ENCODE assay signal across 9 mouse cellular contexts in the genomic region with DNA sequence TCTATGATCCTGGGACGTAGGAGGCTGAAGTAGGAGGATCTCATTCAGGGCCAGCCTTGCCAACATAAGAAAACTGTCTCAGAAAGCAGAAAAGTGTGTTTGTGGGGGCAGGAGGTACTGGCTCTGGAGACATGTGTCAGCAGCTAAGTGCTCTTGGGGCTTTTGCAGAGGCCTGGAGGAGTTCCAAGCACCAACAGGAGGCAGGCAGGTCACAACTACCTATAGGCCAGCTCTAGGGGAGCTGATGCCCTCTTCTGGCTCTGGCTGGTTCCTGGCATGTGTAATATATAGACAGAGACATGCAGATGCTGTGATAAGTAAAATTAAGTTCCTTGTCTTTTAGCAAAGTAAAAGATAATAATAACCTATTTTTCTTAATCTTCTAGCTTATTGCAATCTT.
DNase-seq lines count a peak whose midpoint lies in the region; ATAC-seq and TF ChIP-seq lines count a peak whose summit lies in the region.
"Had no signal": no experiment of that assay in that cellular context is flagged by ENCODE, and none has a peak within 500 bp of the region (broad histone marks: within the 10 kb centered on the region; RNA-seq: fewer than 3 reads in every experiment).

No protein-coding gene starts in this region.

- no peak overlapping the region for H3K27ac ChIP-seq in forebrain, embryonic 14.5 days (ENCODE audit: low read depth, low read length)
- H3K27ac ChIP-seq: hindbrain, embryonic 15.5 days had no signal

- 0 out of 2 replicates have a peak, but pooled peaks cover 7% of the 10 kb centered on the region for H3K36me3 ChIP-seq in forebrain, embryonic 14.5 days (ENCODE audit: control insufficient read depth, insufficient read depth, low read length)
- H3K36me3 ChIP-seq: hindbrain, embryonic 15.5 days had no signal

- DNase-seq in layer of hippocampus, adult 9-11 months = peak; percentile 42
- no peak for DNase-seq in layer of hippocampus, postnatal 36 days
- no peak for DNase-seq in Patski (ENCODE audit: low read depth, low spot score)
- peak; percentile 73 for DNase-seq in cerebellum, adult 9-11 months
- DNase-seq in skeletal muscle tissue, adult 2 months (ENCODE audit: low read depth, low spot score) = peak; percentile 32
- DNase-seq in Muller cell, postnatal 12 days (ENCODE audit: inconsistent ontology term) = no peak
- DNase-seq in forebrain, embryonic 14.5 days (ENCODE audit: low spot score) = no peak

- H3K9me3 ChIP-seq in forebrain, embryonic 14.5 days (replicated peaks; ENCODE audit: control insufficient read depth, low read length) = no peaks in the 10 kb centered on the region
- H3K9me3 ChIP-seq: hindbrain, embryonic 15.5 days had no signal

- TF ChIP-seq CTCF in Patski (IDR thresholded peaks at IDR 0.05) = peak; percentile 54

- H3K27me3 ChIP-seq in Patski = no peaks in the 10 kb centered on the region
- H3K27me3 ChIP-seq in forebrain, embryonic 14.5 days (replicated peaks; ENCODE audit: control insufficient read depth, insufficient read depth, low read length) = no peaks in the 10 kb centered on the region
- H3K27me3 ChIP-seq: hindbrain, embryonic 15.5 days had no signal

- no peak overlapping the region for H3K9ac ChIP-seq in forebrain, embryonic 14.5 days (ENCODE audit: low read length)
- H3K9ac ChIP-seq: hindbrain, embryonic 15.5 days had no signal

- in situ Hi-C loops in Patski (cut with MboI; ENCODE audit: low pct_unique_long_range_greater_than_20kb) = no loop called here

- 77% methylated on average over 1 of the region's 1 CpGs for WGBS in forebrain, embryonic 14.5 days

- CTCF ChIA-PET in Patski (lab: Charles Lee) = interaction anchor here (0.8 to 1.8 kb wide), 5 partner anchors 14 to 186 kb away, joined by 3 to 7 read pairs (median 3); no protein-coding TSS in a partner anchor

- no peak overlapping the region for H3K4me2 ChIP-seq in forebrain, embryonic 14.5 days (ENCODE audit: low read length)
- H3K4me2 ChIP-seq: hindbrain, embryonic 15.5 days had no signal

- peaks cover 20% of the 10 kb centered on the region for H3K4me1 ChIP-seq in forebrain, embryonic 14.5 days (ENCODE audit: control insufficient read depth, insufficient read depth, low read length)

- no peak overlapping the region for H3K4me3 ChIP-seq in forebrain, embryonic 14.5 days (ENCODE audit: low read depth, low read length)
- H3K4me3 ChIP-seq: hindbrain, embryonic 15.5 days had no signal

- POLR2A ChIA-PET in Patski (lab: Charles Lee) = no interaction called here

- ATAC-seq in Patski = no peak
- ATAC-seq in granulocyte monocyte progenitor cell, adult 5-6 weeks (replicated peaks; ENCODE audit: poor library complexity, severe bottlenecking) = no peak
- no peak for ATAC-seq in forebrain, embryonic 14.5 days

Comparison
In these comparisons a context has a peak if more than half of its experiments do, and no peak if none do; other contexts are left out.
1. DNase-seq: peak in layer of hippocampus, adult 9-11 months (single experiment), cerebellum, adult 9-11 months (single experiment) and skeletal muscle tissue, adult 2 months (single experiment); none in layer of hippocampus, postnatal 36 days (0 of 2), Patski (single experiment), Muller cell, postnatal 12 days (single experiment) and forebrain, embryonic 14.5 days (single experiment).